Mouse (Mus musculus) limb, embryonic 14.5 days (tissue): ENCODE data around the gene Pabpc4. TPM values are rescaled to one million over a fixed set of nuclear protein-coding genes. Genes with fewer than 3 reads are reported as not detected.
"Not testable (repeated sequence)": the region's sequence is repeated elsewhere in the genome, so short reads cannot be mapped to it uniquely, and the experiment has no call there.

Experiments used
- ATAC-seq: fragments of 200-750 bp; cut with Nextera tagmentation; 2 replicates; pipeline ENCODE4 v1.8.0; 2017; ENCODE audit warnings: low read depth, moderate number of reproducible peaks, moderate TSS enrichment; ENCODE audit not compliant: low FRiP score
- DNase-seq: peaks from one replicate; pipeline ENCODE4 v3.0.0-alpha.2; 2015; ENCODE audit warnings: low spot score
- H3K27ac ChIP-seq: fragments of 300-500 bp; sonication (generic); replicated peaks from 2 replicates; pipeline ENCODE4 v1.5.1; 2014; ENCODE audit warnings: low read depth, mild to moderate bottlenecking, low read length, moderate library complexity, mixed read lengths
- H3K27me3 ChIP-seq: fragments of 300-500 bp; sonication (generic); 2 replicates; pipeline ENCODE4 v1.6.1; 2014; ENCODE audit warnings: low read length, mixed read lengths; ENCODE audit not compliant: control insufficient read depth, insufficient read depth
- H3K36me3 ChIP-seq: fragments of 300-500 bp; sonication (generic); 2 replicates; pipeline ENCODE4 v1.6.1; 2014; ENCODE audit warnings: mild to moderate bottlenecking, low read length, moderate library complexity, mixed read lengths; ENCODE audit not compliant: control insufficient read depth, insufficient read depth
- H3K4me1 ChIP-seq: fragments of 300-500 bp; sonication (generic); 2 replicates; pipeline ENCODE4 v1.6.1; 2014; ENCODE audit warnings: antibody characterized with exemption, low read length, mixed read lengths; ENCODE audit not compliant: control insufficient read depth, insufficient read depth
- H3K4me2 ChIP-seq: fragments of 300-500 bp; sonication (generic); replicated peaks from 2 replicates; pipeline ENCODE4 v1.6.1; 2014; ENCODE audit warnings: low read depth, mild to moderate bottlenecking, low read length, moderate library complexity; ENCODE audit not compliant: severe bottlenecking
- H3K4me3 ChIP-seq: fragments of 300-500 bp; sonication (generic); replicated peaks from 2 replicates; pipeline ENCODE4 v1.5.1; 2014; ENCODE audit warnings: low read length
- H3K9ac ChIP-seq: fragments of 300-500 bp; sonication (generic); 2 replicates; pipeline ENCODE4 v1.6.1; 2014; ENCODE audit warnings: mild to moderate bottlenecking, low read depth, low read length, moderate library complexity; ENCODE audit not compliant: severe bottlenecking
- H3K9me3 ChIP-seq: fragments of 300-500 bp; sonication (generic); 2 replicates; pipeline ENCODE4 v1.6.1; 2016; ENCODE audit warnings: low read length; ENCODE audit not compliant: control insufficient read depth
- POLR2A ChIP-seq: fragments of 200-500 bp; IDR thresholded peaks from 2 replicates; pipeline ENCODE4 v1.8.0; 2012; ENCODE audit warnings: inconsistent platforms, mild to moderate bottlenecking, moderate library complexity, borderline replicate concordance; ENCODE audit not compliant: insufficient read depth, insufficient read length; ENCODE audit errors: extremely low read depth
- WGBS: fragments of 180-500 bp; shearing (Covaris S2); extraction: QIAGEN DNeasy Blood & Tissue Kit; methylation state at CpG from one replicate; pipeline ENCODE4 v1.1.7; 2014; 5-methylcytosine and 5-hydroxymethylcytosine counted together
- polyA plus RNA-seq, 2 experiments: library from polyadenylated mRNA; depleted of rRNA in 1 of 2; stranded (reverse) in 1 of 2; unstranded in 1 of 2; fragments of >200 nt; fragmentation: Nextera tagmentation in 1 of 2; extraction: Ambion mirVana in 1 of 2; gene quantifications; 2 replicates each; pipeline versions ENCODE4 v1.2.1 to v1.2.3; 2012 to 2014

The Pabpc4 gene
- polyA plus RNA-seq, 2 experiments: 59.1 to 147 TPM

DNA sequence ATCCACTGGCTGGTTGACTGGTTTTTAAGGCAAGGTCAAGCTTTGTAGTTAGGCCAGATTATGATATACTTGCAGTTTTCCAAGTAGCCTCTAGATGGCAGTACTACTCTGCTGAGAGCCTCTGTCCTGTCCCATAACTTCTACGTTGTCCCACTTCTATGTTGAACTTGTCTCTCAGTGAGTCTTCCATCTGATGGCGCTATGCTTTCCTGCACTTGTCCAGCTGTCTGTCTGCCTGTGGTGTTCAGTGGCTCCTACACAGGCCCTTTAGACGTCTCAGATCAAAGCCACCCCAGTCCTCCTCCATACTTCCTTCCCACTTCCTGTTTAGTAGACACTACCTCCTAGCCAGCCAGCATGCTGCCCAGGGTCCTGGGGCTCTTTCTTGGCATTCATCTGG is 43.6 kb downstream of the Pabpc4 start:
- peak; percentile 78 for DNase-seq
- Histone ChIP-seq H3K27ac (no peak overlapping the region), H3K4me3 (no peak overlapping the region), H3K27me3 (no peaks in the 10 kb centered on the region), H3K9ac (no peak overlapping the region), H3K9me3 (no peaks in the 10 kb centered on the region), H3K4me1 (no peaks in the 10 kb centered on the region), H3K4me2 (no peak overlapping the region), H3K36me3 (peaks cover 26% of the 10 kb centered on the region)
- peak; percentile 62 for ATAC-seq
- WGBS: 23% methylated on average over 3 of the region's 3 CpGs
- no peak for TF ChIP-seq POLR2A

- ATAC-seq (no peak), DNase-seq (no peak)
- no peak overlapping the region for H3K9ac ChIP-seq
- no peaks in the 10 kb centered on the region for H3K4me1 ChIP-seq
- H3K9me3 ChIP-seq: no peaks in the 10 kb centered on the region
- H3K27me3 ChIP-seq: no peaks in the 10 kb centered on the region
- no peak overlapping the region for H3K27ac ChIP-seq
- H3K4me2 ChIP-seq: no peak overlapping the region
- WGBS: 68% methylated on average over 10 of the region's 10 CpGs
- H3K36me3 ChIP-seq: peaks cover 21% of the 10 kb centered on the region
- no peak overlapping the region for H3K4me3 ChIP-seq
- TF ChIP-seq POLR2A: no peak
Measured at GRCm38 (mm10) chr4:123306999-123307398, 44.8 kb downstream of the Pabpc4 start.

- Histone ChIP-seq H3K36me3 (peaks cover 8% of the 10 kb centered on the region), H3K4me1 (no peaks in the 10 kb centered on the region), H3K9me3 (no peaks in the 10 kb centered on the region), H3K9ac (no peak overlapping the region), H3K4me3 (no peak overlapping the region), H3K27me3 (no peaks in the 10 kb centered on the region), H3K27ac (no peak overlapping the region), H3K4me2 (no peak overlapping the region)
- no peak for TF ChIP-seq POLR2A
- DNase-seq (no peak), ATAC-seq (no peak)
- 67% methylated on average over 3 of the region's 3 CpGs for WGBS
Measured at GRCm38 (mm10) chr4:123308292-123308691, 46.1 kb downstream of the Pabpc4 start.

GRCm38 (mm10) chr4:123311845-123312244 is 49.7 kb downstream of the Pabpc4 start:
- TF ChIP-seq POLR2A: no peak
- no peak overlapping the region for H3K4me2 ChIP-seq
- no peaks in the 10 kb centered on the region for H3K9me3 ChIP-seq
- no peaks in the 10 kb centered on the region for H3K36me3 ChIP-seq
- H3K4me1 ChIP-seq: no peaks in the 10 kb centered on the region
- 64% methylated on average over 7 of the region's 7 CpGs for WGBS
- no peak overlapping the region for H3K9ac ChIP-seq
- DNase-seq (no peak), ATAC-seq (no peak)
- H3K27ac ChIP-seq: no peak overlapping the region
- no peak overlapping the region for H3K4me3 ChIP-seq
- no peaks in the 10 kb centered on the region for H3K27me3 ChIP-seq

GRCm38 (mm10) chr4:123313010-123313409 is 50.9 kb downstream of the Pabpc4 start:
- 93% methylated on average over 6 of the region's 6 CpGs for WGBS

GRCm38 (mm10) chr4:123314497-123314896 is 52.3 kb downstream of the Pabpc4 start:
- no peaks in the 10 kb centered on the region for H3K27me3 ChIP-seq
- H3K27ac ChIP-seq: no peak overlapping the region
- no peaks in the 10 kb centered on the region for H3K36me3 ChIP-seq
- WGBS: 83% methylated on average over 3 of the region's 3 CpGs
- H3K9me3 ChIP-seq: no peaks in the 10 kb centered on the region
- no peak for TF ChIP-seq POLR2A
- ATAC-seq: no peak
- no peak overlapping the region for H3K9ac ChIP-seq
- H3K4me3 ChIP-seq: no peak overlapping the region
- no peak for DNase-seq
- H3K4me2 ChIP-seq: no peak overlapping the region
- H3K4me1 ChIP-seq: no peaks in the 10 kb centered on the region

More at GRCm38 (mm10) chr4:123313010-123313409, 50.9 kb downstream of the Pabpc4 start:
- H3K36me3 ChIP-seq: no peaks in the 10 kb centered on the region
- no peak overlapping the region for H3K4me2 ChIP-seq
- H3K27me3 ChIP-seq: no peaks in the 10 kb centered on the region
- H3K27ac ChIP-seq: no peak overlapping the region
- ATAC-seq (no peak), DNase-seq (no peak)
- no peak overlapping the region for H3K9ac ChIP-seq
- TF ChIP-seq POLR2A: no peak
- H3K4me1 ChIP-seq: no peaks in the 10 kb centered on the region
- no peaks in the 10 kb centered on the region for H3K9me3 ChIP-seq
- no peak overlapping the region for H3K4me3 ChIP-seq

DNA sequence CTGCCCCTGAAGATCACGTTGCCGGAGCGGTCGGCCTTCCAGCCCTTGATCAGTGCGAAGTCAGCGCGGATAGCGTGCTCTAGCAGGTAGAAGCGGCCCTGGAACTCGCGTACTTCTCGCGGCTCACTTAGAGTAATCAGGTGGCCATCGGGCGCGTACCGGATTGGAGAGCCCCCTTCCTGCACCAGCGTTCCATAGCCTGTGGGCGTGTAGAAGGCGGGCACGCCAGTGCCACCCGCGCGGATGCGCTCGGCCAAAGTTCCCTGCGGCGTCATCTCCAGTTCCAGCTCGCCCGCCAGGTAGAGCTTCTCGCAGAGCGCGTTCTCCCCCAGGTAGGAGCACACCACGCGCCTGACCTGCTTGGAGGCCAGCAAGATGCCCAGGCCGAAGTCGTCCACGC is 60.8 kb downstream of the Pabpc4 start:
- Histone ChIP-seq H3K4me2 (peak overlapping the region; percentile 41), H3K4me3 (peak overlapping the region; percentile 28)
- 13% methylated on average over 10 of the region's 38 CpGs for WGBS
- not testable (repeated sequence) for H3K9ac ChIP-seq, H3K4me1 ChIP-seq, H3K36me3 ChIP-seq, H3K9me3 ChIP-seq, H3K27me3 ChIP-seq, DNase-seq, H3K27ac ChIP-seq
- peak; percentile 14; the same call in 1 of the 2 replicates for ATAC-seq
